Mouse (Mus musculus): ENCODE measurements around the gene Ttc27. TPM values are rescaled to one million over a fixed set of nuclear protein-coding genes. Genes with fewer than 3 reads are reported as not detected.

Ttc27 gene
- 21.2 and 23.5 TPM in 2 replicates for polyA plus RNA-seq (2014; fragmentation: Nextera tagmentation; extraction: Ambion mirVana)

- Histone ChIP-seq H3K27me3 (replicated peaks; ENCODE audit: control insufficient read depth, insufficient read depth, low read length) (no peaks in the 10 kb centered on the region), H3K27ac (replicated peaks; ENCODE audit: low read depth, low read length) (peak within 1 kb of the TSS; percentile 6; the same call in 1 of the 2 replicates), H3K9me3 (ENCODE audit: control insufficient read depth, low read length) (no peaks in the 10 kb centered on the region), H3K4me1 (ENCODE audit: control insufficient read depth, insufficient read depth, low read length) (0 out of 2 replicates have a peak, but pooled peaks cover 2% of the 10 kb centered on the region), H3K4me3 (ENCODE audit: low read depth, low read length) (peak within 1 kb of the TSS; percentile 49), H3K9ac (ENCODE audit: low read depth, low read length) (peak within 1 kb of the TSS; percentile 56), H3K4me2 (ENCODE audit: low read depth, low read length) (peak within 1 kb of the TSS; percentile 74), H3K36me3 (ENCODE audit: control insufficient read depth, insufficient read depth, low read length) (peaks cover 24% of the 10 kb centered on the region)
- ATAC-seq (ENCODE audit: low read depth) (peak; percentile 94), DNase-seq (ENCODE audit: low spot score) (peak; percentile 98)
- WGBS, result under 1% methylated on average over 31 of the region's 31 CpGs
Observed at GRCm38 (mm10) chr17:74717618-74718151, at the start of gene Ttc27. Gene Ttc27, plus strand, starts transcription at chr17:74717732.

GRCm38 (mm10) chr17:74668010-74668409 lies 49.5 kb upstream of the Ttc27 start:
- no peak for ATAC-seq (ENCODE audit: low read depth)
- no peak for DNase-seq (ENCODE audit: low spot score)
- Histone ChIP-seq H3K27ac (replicated peaks; ENCODE audit: low read depth, low read length) (no peak overlapping the region), H3K4me1 (ENCODE audit: control insufficient read depth, insufficient read depth, low read length) (no peaks in the 10 kb centered on the region), H3K27me3 (replicated peaks; ENCODE audit: control insufficient read depth, insufficient read depth, low read length) (no peaks in the 10 kb centered on the region), H3K4me3 (ENCODE audit: low read depth, low read length) (no peak overlapping the region), H3K9ac (ENCODE audit: low read depth, low read length) (no peak overlapping the region), H3K4me2 (ENCODE audit: low read depth, low read length) (no peak overlapping the region), H3K9me3 (ENCODE audit: control insufficient read depth, low read length) (no peaks in the 10 kb centered on the region), H3K36me3 (ENCODE audit: control insufficient read depth, insufficient read depth, low read length) (peaks cover 81% of the 10 kb centered on the region)
- WGBS, result 80% methylated on average over 1 of the region's 1 CpGs

GRCm38 (mm10) chr17:74670031-74670430 lies 47.5 kb upstream of the Ttc27 start:
- DNase-seq (ENCODE audit: low spot score) (no peak), ATAC-seq (ENCODE audit: low read depth) (peak; percentile 30; the same call in 1 of the 2 replicates)
- H3K4me3 ChIP-seq (ENCODE audit: low read depth, low read length), result no peak overlapping the region
- WGBS, result 92% methylated on average over 13 of the region's 13 CpGs
- H3K9ac ChIP-seq (ENCODE audit: low read depth, low read length), result no peak overlapping the region
- peaks cover 75% of the 10 kb centered on the region for H3K36me3 ChIP-seq (ENCODE audit: control insufficient read depth, insufficient read depth, low read length)
- no peaks in the 10 kb centered on the region for H3K4me1 ChIP-seq (ENCODE audit: control insufficient read depth, insufficient read depth, low read length)
- no peaks in the 10 kb centered on the region for H3K9me3 ChIP-seq (ENCODE audit: control insufficient read depth, low read length)
- no peak overlapping the region for H3K27ac ChIP-seq (replicated peaks; ENCODE audit: low read depth, low read length)
- H3K27me3 ChIP-seq (replicated peaks; ENCODE audit: control insufficient read depth, insufficient read depth, low read length), result no peaks in the 10 kb centered on the region
- no peak overlapping the region for H3K4me2 ChIP-seq (ENCODE audit: low read depth, low read length)

- H3K4me2 ChIP-seq (ENCODE audit: low read depth, low read length), result no peak overlapping the region
- DNase-seq (ENCODE audit: low spot score) (no peak), ATAC-seq (ENCODE audit: low read depth) (no peak)
- no peaks in the 10 kb centered on the region for H3K4me1 ChIP-seq (ENCODE audit: control insufficient read depth, insufficient read depth, low read length)
- peaks cover 71% of the 10 kb centered on the region for H3K36me3 ChIP-seq (ENCODE audit: control insufficient read depth, insufficient read depth, low read length)
- no peak overlapping the region for H3K4me3 ChIP-seq (ENCODE audit: low read depth, low read length)
- no peak overlapping the region for H3K27ac ChIP-seq (replicated peaks; ENCODE audit: low read depth, low read length)
- no peak overlapping the region for H3K9ac ChIP-seq (ENCODE audit: low read depth, low read length)
- H3K9me3 ChIP-seq (ENCODE audit: control insufficient read depth, low read length), result no peaks in the 10 kb centered on the region
- 82% methylated on average over 4 of the region's 4 CpGs for WGBS
- H3K27me3 ChIP-seq (replicated peaks; ENCODE audit: control insufficient read depth, insufficient read depth, low read length), result no peaks in the 10 kb centered on the region
Observed at GRCm38 (mm10) chr17:74672446-74672845, 45.1 kb upstream of the Ttc27 start.

GRCm38 (mm10) chr17:74673251-74673650 lies 44.3 kb upstream of the Ttc27 start:
- ATAC-seq (ENCODE audit: low read depth), result no peak
- Histone ChIP-seq H3K4me1 (ENCODE audit: control insufficient read depth, insufficient read depth, low read length) (no peaks in the 10 kb centered on the region), H3K9me3 (ENCODE audit: control insufficient read depth, low read length) (no peaks in the 10 kb centered on the region), H3K36me3 (ENCODE audit: control insufficient read depth, insufficient read depth, low read length) (peaks cover 79% of the 10 kb centered on the region), H3K27ac (replicated peaks; ENCODE audit: low read depth, low read length) (no peak overlapping the region), H3K4me2 (ENCODE audit: low read depth, low read length) (no peak overlapping the region), H3K27me3 (replicated peaks; ENCODE audit: control insufficient read depth, insufficient read depth, low read length) (no peaks in the 10 kb centered on the region), H3K4me3 (ENCODE audit: low read depth, low read length) (no peak overlapping the region), H3K9ac (ENCODE audit: low read depth, low read length) (no peak overlapping the region)
- DNase-seq (ENCODE audit: low spot score), result peak; percentile 66

GRCm38 (mm10) chr17:74678061-74678460 lies 39.5 kb upstream of the Ttc27 start:
- no peaks in the 10 kb centered on the region for H3K27me3 ChIP-seq (replicated peaks; ENCODE audit: control insufficient read depth, insufficient read depth, low read length)
- no peak for DNase-seq (ENCODE audit: low spot score)
- peaks cover 75% of the 10 kb centered on the region for H3K36me3 ChIP-seq (ENCODE audit: control insufficient read depth, insufficient read depth, low read length)
- no peak overlapping the region for H3K9ac ChIP-seq (ENCODE audit: low read depth, low read length)
- WGBS, result 93% methylated on average over 8 of the region's 8 CpGs
- no peaks in the 10 kb centered on the region for H3K9me3 ChIP-seq (ENCODE audit: control insufficient read depth, low read length)
- no peak overlapping the region for H3K27ac ChIP-seq (replicated peaks; ENCODE audit: low read depth, low read length)
- ATAC-seq (ENCODE audit: low read depth), result no peak
- no peak overlapping the region for H3K4me2 ChIP-seq (ENCODE audit: low read depth, low read length)
- no peak overlapping the region for H3K4me3 ChIP-seq (ENCODE audit: low read depth, low read length)
- no peaks in the 10 kb centered on the region for H3K4me1 ChIP-seq (ENCODE audit: control insufficient read depth, insufficient read depth, low read length)

GRCm38 (mm10) chr17:74684927-74685326 lies 32.6 kb upstream of the Ttc27 start:
- H3K4me2 ChIP-seq (ENCODE audit: low read depth, low read length), result no peak overlapping the region
- H3K36me3 ChIP-seq (ENCODE audit: control insufficient read depth, insufficient read depth, low read length), result peaks cover 55% of the 10 kb centered on the region
- H3K4me3 ChIP-seq (ENCODE audit: low read depth, low read length), result no peak overlapping the region
- no peak overlapping the region for H3K9ac ChIP-seq (ENCODE audit: low read depth, low read length)
- no peaks in the 10 kb centered on the region for H3K9me3 ChIP-seq (ENCODE audit: control insufficient read depth, low read length)
- ATAC-seq (ENCODE audit: low read depth) (no peak), DNase-seq (ENCODE audit: low spot score) (no peak)
- WGBS, result 91% methylated on average over 3 of the region's 3 CpGs
- H3K4me1 ChIP-seq (ENCODE audit: control insufficient read depth, insufficient read depth, low read length), result no peaks in the 10 kb centered on the region
- H3K27ac ChIP-seq (replicated peaks; ENCODE audit: low read depth, low read length), result no peak overlapping the region
- no peaks in the 10 kb centered on the region for H3K27me3 ChIP-seq (replicated peaks; ENCODE audit: control insufficient read depth, insufficient read depth, low read length)

GRCm38 (mm10) chr17:74688555-74688954 lies 29.0 kb upstream of the Ttc27 start:
- Histone ChIP-seq H3K4me2 (ENCODE audit: low read depth, low read length) (no peak overlapping the region), H3K27ac (replicated peaks; ENCODE audit: low read depth, low read length) (no peak overlapping the region), H3K9me3 (ENCODE audit: control insufficient read depth, low read length) (no peaks in the 10 kb centered on the region), H3K4me1 (ENCODE audit: control insufficient read depth, insufficient read depth, low read length) (no peaks in the 10 kb centered on the region), H3K9ac (ENCODE audit: low read depth, low read length) (no peak overlapping the region), H3K36me3 (ENCODE audit: control insufficient read depth, insufficient read depth, low read length) (peaks cover 61% of the 10 kb centered on the region), H3K27me3 (replicated peaks; ENCODE audit: control insufficient read depth, insufficient read depth, low read length) (no peaks in the 10 kb centered on the region), H3K4me3 (ENCODE audit: low read depth, low read length) (no peak overlapping the region)
- DNase-seq (ENCODE audit: low spot score) (no peak), ATAC-seq (ENCODE audit: low read depth) (no peak)
- 93% methylated on average over 2 of the region's 2 CpGs for WGBS

GRCm38 (mm10) chr17:74689406-74689805 lies 28.1 kb upstream of the Ttc27 start:
- no peaks in the 10 kb centered on the region for H3K27me3 ChIP-seq (replicated peaks; ENCODE audit: control insufficient read depth, insufficient read depth, low read length)
- 89% methylated on average over 4 of the region's 4 CpGs for WGBS
- H3K27ac ChIP-seq (replicated peaks; ENCODE audit: low read depth, low read length), result no peak overlapping the region
- no peak for DNase-seq (ENCODE audit: low spot score)
- H3K4me1 ChIP-seq (ENCODE audit: control insufficient read depth, insufficient read depth, low read length), result no peaks in the 10 kb centered on the region
- no peak overlapping the region for H3K4me2 ChIP-seq (ENCODE audit: low read depth, low read length)
- no peak for ATAC-seq (ENCODE audit: low read depth)
- H3K4me3 ChIP-seq (ENCODE audit: low read depth, low read length), result no peak overlapping the region
- no peaks in the 10 kb centered on the region for H3K9me3 ChIP-seq (ENCODE audit: control insufficient read depth, low read length)
- H3K36me3 ChIP-seq (ENCODE audit: control insufficient read depth, insufficient read depth, low read length), result peaks cover 65% of the 10 kb centered on the region
- no peak overlapping the region for H3K9ac ChIP-seq (ENCODE audit: low read depth, low read length)

Data from embryonic facial prominence, embryonic 14.5 days (tissue).